21 mouse cellular contexts compared by ENCODE assay signal in genomic region chr4:125897707-125898106, GRCm38 (mm10).
DNase-seq lines count a peak whose midpoint lies in the region; ATAC-seq and TF ChIP-seq lines count a peak whose summit lies in the region.
"Had no signal": no experiment of that assay in that cellular context is flagged by ENCODE, and none has a peak within 500 bp of the region (broad histone marks: within the 10 kb centered on the region; RNA-seq: fewer than 3 reads in every experiment).

No protein-coding gene starts in this region.

- H3K9ac ChIP-seq in lung, embryonic 14.5 days, result no peak overlapping the region
- H3K9ac ChIP-seq in liver, embryonic 13.5 days, result no peak overlapping the region
- H3K9ac ChIP-seq in midbrain, embryonic 15.5 days, result no peak overlapping the region
- H3K9ac ChIP-seq: heart, embryonic 12.5 days; hindbrain, embryonic 14.5 days; limb, embryonic 15.5 days had no signal

- DNase-seq in heart, embryonic 10.5 days (ENCODE audit: low spot score), result no peak
- DNase-seq in heart, postnatal 4 days, result no peak
- no peak for DNase-seq in lung, embryonic 14.5 days
- no peak for DNase-seq in lung, adult 18-20 months
- DNase-seq in liver, embryonic 13.5 days, result peak; percentile 16
- DNase-seq: adrenal gland, postnatal 25 days; cerebellum, adult 9-10 months; gastrocnemius, adult 2 months; kidney, adult 2 months; kidney, postnatal 10 days; left cerebral cortex, postnatal 4 days; lung, postnatal 10 days; right cerebral cortex, postnatal 25 days; spleen, adult 18-20 months had no signal

- peaks cover 48% of the 10 kb centered on the region for H3K4me1 ChIP-seq in heart, embryonic 10.5 days
- no peaks in the 10 kb centered on the region for H3K4me1 ChIP-seq in lung, embryonic 14.5 days (ENCODE audit: insufficient read depth)
- peaks cover 6% of the 10 kb centered on the region; the same call in 1 of the 2 replicates for H3K4me1 ChIP-seq in liver, embryonic 13.5 days (replicated peaks)
- peaks cover 27% of the 10 kb centered on the region for H3K4me1 ChIP-seq in midbrain, embryonic 15.5 days
- H3K4me1 ChIP-seq: limb, embryonic 15.5 days had no signal

- peak; percentile 35; the same call in 1 of the 2 replicates for ATAC-seq in lung, embryonic 14.5 days (ENCODE audit: insufficient read depth)
- peak; percentile 81 for ATAC-seq in liver, embryonic 13.5 days (ENCODE audit: low read depth)
- no peak for ATAC-seq in midbrain, embryonic 15.5 days (replicated peaks)
- ATAC-seq in monocyte, adult 5-6 weeks (replicated peaks; ENCODE audit: insufficient number of reproducible peaks, low FRiP score, low TSS enrichment, poor library complexity, severe bottlenecking), result no peak
- ATAC-seq: CD4-positive, CD25-positive, alpha-beta regulatory T cell, adult 4 months had no signal

- no peak overlapping the region for H3K4me3 ChIP-seq in heart, embryonic 10.5 days
- H3K4me3 ChIP-seq in lung, embryonic 14.5 days (ENCODE audit: low read depth, low read length), result no peak overlapping the region
- H3K4me3 ChIP-seq in liver, embryonic 13.5 days (replicated peaks), result no peak overlapping the region
- no peak overlapping the region for H3K4me3 ChIP-seq in midbrain, embryonic 15.5 days
- H3K4me3 ChIP-seq: gastrocnemius, adult 2 months; heart, embryonic 12.5 days; left cerebral cortex, adult 2 months; limb, embryonic 15.5 days had no signal

- H3K36me3 ChIP-seq in heart, embryonic 10.5 days, result no peaks in the 10 kb centered on the region
- H3K36me3 ChIP-seq in lung, embryonic 14.5 days (ENCODE audit: insufficient read depth), result no peaks in the 10 kb centered on the region
- no peaks in the 10 kb centered on the region for H3K36me3 ChIP-seq in liver, embryonic 13.5 days
- H3K36me3 ChIP-seq in midbrain, embryonic 15.5 days (replicated peaks), result no peaks in the 10 kb centered on the region
- H3K36me3 ChIP-seq: heart, embryonic 12.5 days; limb, embryonic 15.5 days had no signal

- 58% methylated on average over 2 of the region's 2 CpGs for WGBS in heart, embryonic 10.5 days
- 55% methylated on average over 2 of the region's 2 CpGs for WGBS in lung, embryonic 14.5 days
- WGBS in liver, embryonic 13.5 days (ENCODE audit: insufficient replicate concordance), result 25% methylated on average over 2 of the region's 2 CpGs
- 78% methylated on average over 2 of the region's 2 CpGs for WGBS in midbrain, embryonic 15.5 days

- TF ChIP-seq CTCF in lung, embryonic 14.5 days (IDR thresholded peaks at IDR 0.05; ENCODE audit: low read depth), result no peak

- peaks cover 17% of the 10 kb centered on the region for H3K27me3 ChIP-seq in heart, embryonic 10.5 days (ENCODE audit: insufficient read depth, poor library complexity, severe bottlenecking)
- no peaks in the 10 kb centered on the region for H3K27me3 ChIP-seq in lung, embryonic 14.5 days (ENCODE audit: insufficient read depth, low read length)
- no peaks in the 10 kb centered on the region for H3K27me3 ChIP-seq in liver, embryonic 13.5 days
- H3K27me3 ChIP-seq in midbrain, embryonic 15.5 days (replicated peaks), result no peaks in the 10 kb centered on the region

- H3K9me3 ChIP-seq in heart, embryonic 10.5 days, result no peaks in the 10 kb centered on the region
- no peaks in the 10 kb centered on the region for H3K9me3 ChIP-seq in lung, embryonic 14.5 days (ENCODE audit: low read depth, low read length)
- no peaks in the 10 kb centered on the region for H3K9me3 ChIP-seq in liver, embryonic 13.5 days (replicated peaks)
- no peaks in the 10 kb centered on the region for H3K9me3 ChIP-seq in midbrain, embryonic 15.5 days
- H3K9me3 ChIP-seq: heart, embryonic 12.5 days; limb, embryonic 15.5 days had no signal

- H3K27ac ChIP-seq in heart, embryonic 10.5 days, result peak overlapping the region; percentile 49; the same call in 1 of the 2 replicates
- no peak overlapping the region for H3K27ac ChIP-seq in lung, embryonic 14.5 days (ENCODE audit: low read depth)
- H3K27ac ChIP-seq in liver, embryonic 13.5 days, result no peak overlapping the region
- 0 out of 2 replicates have a peak overlapping the region, but pooled peaks have one; percentile 12 for H3K27ac ChIP-seq in midbrain, embryonic 15.5 days
- H3K27ac ChIP-seq: gastrocnemius, adult 2 months; hindbrain, embryonic 14.5 days; left cerebral cortex, adult 2 months; limb, embryonic 15.5 days had no signal

- no peak overlapping the region for H3K4me2 ChIP-seq in lung, embryonic 14.5 days
- no peak overlapping the region for H3K4me2 ChIP-seq in liver, embryonic 13.5 days
- no peak overlapping the region for H3K4me2 ChIP-seq in midbrain, embryonic 15.5 days
- H3K4me2 ChIP-seq: heart, embryonic 12.5 days; hindbrain, embryonic 14.5 days; limb, embryonic 15.5 days had no signal

Comparison
In these comparisons a context has a peak if more than half of its experiments do, and no peak if none do; other contexts are left out.
1. H3K27ac ChIP-seq: peak in heart, embryonic 10.5 days (single experiment) and midbrain, embryonic 15.5 days (single experiment); none in lung, embryonic 14.5 days (single experiment) and liver, embryonic 13.5 days (single experiment).
2. ATAC-seq: peak in lung, embryonic 14.5 days (single experiment) and liver, embryonic 13.5 days (single experiment); none in midbrain, embryonic 15.5 days (single experiment) and monocyte, adult 5-6 weeks (single experiment).